21 mouse cellular contexts compared by ENCODE assay signal in the genomic region with DNA sequence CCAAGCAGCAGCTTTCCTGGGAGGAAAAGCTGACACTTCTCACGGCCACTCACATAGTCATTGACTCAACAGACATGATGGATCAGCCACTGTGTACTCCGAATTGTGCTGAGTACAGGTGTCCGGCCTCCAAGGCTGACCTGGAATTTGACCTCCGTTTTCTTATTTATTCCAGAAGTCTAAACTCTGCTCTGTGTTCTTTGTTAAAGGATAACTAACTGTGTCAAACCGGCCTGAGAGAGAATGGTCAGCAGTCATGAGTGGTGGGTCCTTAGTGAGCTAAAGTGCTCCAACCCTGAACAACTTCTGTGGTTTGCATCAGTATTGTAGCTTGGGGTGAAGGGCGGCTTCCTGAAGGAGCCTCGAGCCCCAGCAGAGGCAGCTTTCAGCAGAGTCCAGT. TPM values are rescaled to one million over a fixed set of nuclear protein-coding genes. Genes with fewer than 3 reads are reported as not detected.
DNase-seq lines count a peak whose midpoint lies in the region; ATAC-seq lines count a peak whose summit lies in the region.
"Had no signal": no experiment of that assay in that cellular context is flagged by ENCODE, and none has a peak within 500 bp of the region (broad histone marks: within the 10 kb centered on the region; RNA-seq: fewer than 3 reads in every experiment).

No protein-coding gene starts in this region.

- no peaks in the 10 kb centered on the region for H3K4me1 ChIP-seq in kidney, embryonic 16.5 days (ENCODE audit: insufficient read depth, low read length)
- H3K4me1 ChIP-seq: embryonic facial prominence, embryonic 13.5 days; forebrain, embryonic 12.5 days; hindbrain, embryonic 10.5 days had no signal

- H3K4me2 ChIP-seq in kidney, embryonic 16.5 days (replicated peaks; ENCODE audit: low read depth, low read length), result no peak overlapping the region
- H3K4me2 ChIP-seq: embryonic facial prominence, embryonic 13.5 days; forebrain, embryonic 12.5 days; heart, embryonic 12.5 days had no signal

- WGBS in kidney, embryonic 16.5 days, result 73% methylated on average over 7 of the region's 7 CpGs

- H3K36me3 ChIP-seq in kidney, embryonic 16.5 days (ENCODE audit: insufficient read depth, low read length), result no peaks in the 10 kb centered on the region
- H3K36me3 ChIP-seq: embryonic facial prominence, embryonic 13.5 days; forebrain, embryonic 12.5 days; heart, embryonic 12.5 days; hindbrain, embryonic 10.5 days had no signal

- DNase-seq in kidney, adult 18-20 months, result peak; percentile 67
- DNase-seq in kidney, postnatal 4 days, result no peak
- DNase-seq in kidney, postnatal 25 days, result peak; percentile 62 to 84
- no peak for DNase-seq in thymus, postnatal 10 days (ENCODE audit: low spot score in 2 of 2)
- no peak for DNase-seq in retina, postnatal 1 day
- DNase-seq in layer of hippocampus, postnatal 25 days (ENCODE audit: extremely low spot score in 1 of 2, low spot score in 1 of 2), result no peak
- DNase-seq: adrenal gland, postnatal 14 days; cerebellum, adult 18-20 months; cerebellum, adult 9-11 months; cerebellum, postnatal 36 days; gastrocnemius, postnatal 25 days had no signal

- H3K9me3 ChIP-seq in kidney, embryonic 16.5 days (ENCODE audit: low read length), result no peaks in the 10 kb centered on the region; the same call in 1 of the 2 replicates
- H3K9me3 ChIP-seq: embryonic facial prominence, embryonic 13.5 days; forebrain, embryonic 12.5 days; heart, embryonic 12.5 days; hindbrain, embryonic 10.5 days had no signal

- H3K27ac ChIP-seq in kidney, embryonic 16.5 days (ENCODE audit: low read length), result peak overlapping the region; percentile 74
- H3K27ac ChIP-seq: embryonic facial prominence, embryonic 13.5 days; forebrain, embryonic 12.5 days; hindbrain, embryonic 10.5 days had no signal

- H3K9ac ChIP-seq in kidney, embryonic 16.5 days (replicated peaks; ENCODE audit: low read length), result no peak overlapping the region
- H3K9ac ChIP-seq: embryonic facial prominence, embryonic 13.5 days; forebrain, embryonic 12.5 days; heart, embryonic 12.5 days had no signal

- peak; percentile 83 for ATAC-seq in kidney, embryonic 16.5 days (ENCODE audit: low FRiP score, low TSS enrichment)
- ATAC-seq: activated CD4-positive, CD25-positive, alpha-beta regulatory T cell, adult 4 months; forebrain, embryonic 16.5 days; Patski had no signal

- H3K27me3 ChIP-seq in kidney, embryonic 16.5 days (ENCODE audit: insufficient read depth, low read length), result no peaks in the 10 kb centered on the region
- H3K27me3 ChIP-seq: CH12.LX; embryonic facial prominence, embryonic 13.5 days; forebrain, embryonic 12.5 days; heart, embryonic 12.5 days; Patski had no signal

- H3K4me3 ChIP-seq in kidney, embryonic 16.5 days (ENCODE audit: low read length), result no peak overlapping the region
- H3K4me3 ChIP-seq: embryonic facial prominence, embryonic 13.5 days; forebrain, embryonic 12.5 days; heart, embryonic 12.5 days; hindbrain, embryonic 10.5 days had no signal

RNA-seq across cellular contexts. Expression of a gene that starts 13.4 kb away (rescaled TPM):
- polyA plus RNA-seq in kidney, embryonic 16.5 days (2015; fragmentation: Nextera tagmentation; extraction: Ambion mirVana), result 7.9 and 8.7 TPM in 2 replicates
- total RNA-seq in layer of hippocampus, postnatal 25 days (2021), result 1 to 10 TPM; 6.0 to 6.6 TPM
- total RNA-seq: CH12.LX; gastrocnemius, postnatal 25 days; granulocyte monocyte progenitor cell, adult 5-6 weeks had no signal
- polyA plus RNA-seq: activated CD4-positive, CD25-positive, alpha-beta regulatory T cell, adult 4 months had no signal

RNA-seq across cellular contexts. Expression of a gene that starts 27.5 kb away (rescaled TPM):
- polyA plus RNA-seq in kidney, embryonic 16.5 days (2015; fragmentation: Nextera tagmentation; extraction: Ambion mirVana), result 29.6 and 37.0 TPM in 2 replicates
- total RNA-seq in layer of hippocampus, postnatal 25 days (2021), result 10 to 100 TPM; 34.3 to 34.4 TPM

RNA-seq across cellular contexts. Expression of a gene that starts 53.8 kb away (rescaled TPM):
- 67.1 and 80.0 TPM in 2 replicates for polyA plus RNA-seq in kidney, embryonic 16.5 days (2015; fragmentation: Nextera tagmentation; extraction: Ambion mirVana)
- total RNA-seq in layer of hippocampus, postnatal 25 days (2021), result 10 to 100 TPM; 26.7 to 35.0 TPM

RNA-seq across cellular contexts. Expression of a gene that starts 54.1 kb away (rescaled TPM):
- polyA plus RNA-seq in kidney, embryonic 16.5 days (2015; fragmentation: Nextera tagmentation; extraction: Ambion mirVana), result 26.8 and 29.4 TPM in 2 replicates
- 10 to 100 TPM; 16.2 to 23.3 TPM for total RNA-seq in layer of hippocampus, postnatal 25 days (2021)

Comparison
In these comparisons a context has a peak if more than half of its experiments do, and no peak if none do; other contexts are left out.
1. DNase-seq: peak in kidney, adult 18-20 months (single experiment) and kidney, postnatal 25 days (2 of 2); none in kidney, postnatal 4 days (0 of 2), thymus, postnatal 10 days (0 of 2), retina, postnatal 1 day (single experiment) and layer of hippocampus, postnatal 25 days (0 of 2).